Mouse (Mus musculus): ENCODE data around the gene Cacnb4. TPM values are rescaled to one million over a fixed set of nuclear protein-coding genes. Genes with fewer than 3 reads are reported as not detected.
A peak's percentile ranks its signal among the peaks of the same experiment; 100 is the strongest.

The Cacnb4 gene
- polyA plus RNA-seq, 1 experiment from 2014 or later, result 1.2 TPM

GRCm38 (mm10) chr2:52446648-52447047 is 230.0 kb downstream of the Cacnb4 start:
- Histone ChIP-seq H3K4me3 (no peak overlapping the region), H3K4me1 (peaks cover 9% of the 10 kb centered on the region), H3K27ac (no peak overlapping the region), H3K9ac (no peak overlapping the region), H3K36me3 (no peaks in the 10 kb centered on the region), H3K9me3 (no peaks in the 10 kb centered on the region), H3K27me3 (no peaks in the 10 kb centered on the region), H3K4me2 (no peak overlapping the region)
- 53% methylated on average over 5 of the region's 5 CpGs for WGBS
- no peak for ATAC-seq (ENCODE audit: borderline replicate concordance, extremely low read depth, low FRiP score, low TSS enrichment)

- Histone ChIP-seq H3K4me3 (no peak overlapping the region), H3K4me2 (no peak overlapping the region), H3K9ac (no peak overlapping the region), H3K4me1 (peaks cover 16% of the 10 kb centered on the region), H3K9me3 (no peaks in the 10 kb centered on the region), H3K27me3 (no peaks in the 10 kb centered on the region), H3K36me3 (no peaks in the 10 kb centered on the region), H3K27ac (peak overlapping the region; percentile 49)
- ATAC-seq (ENCODE audit: borderline replicate concordance, extremely low read depth, low FRiP score, low TSS enrichment), result peak; percentile 73
- 29% methylated on average over 5 of the region's 5 CpGs for WGBS
Observed at GRCm38 (mm10) chr2:52442125-52442524, 234.5 kb downstream of the Cacnb4 start.

- no peaks in the 10 kb centered on the region for H3K9me3 ChIP-seq
- H3K27me3 ChIP-seq, result no peaks in the 10 kb centered on the region
- no peak overlapping the region for H3K27ac ChIP-seq
- H3K9ac ChIP-seq, result no peak overlapping the region
- H3K4me2 ChIP-seq, result no peak overlapping the region
- no peak overlapping the region for H3K4me3 ChIP-seq
- H3K4me1 ChIP-seq, result peaks cover 16% of the 10 kb centered on the region
- H3K36me3 ChIP-seq, result no peaks in the 10 kb centered on the region
- 78% methylated on average over 4 of the region's 4 CpGs for WGBS
- ATAC-seq (ENCODE audit: borderline replicate concordance, extremely low read depth, low FRiP score, low TSS enrichment), result no peak
Observed at GRCm38 (mm10) chr2:52440420-52441015, 236.1 kb downstream of the Cacnb4 start.

- H3K27me3 ChIP-seq, result no peaks in the 10 kb centered on the region
- ATAC-seq (ENCODE audit: borderline replicate concordance, extremely low read depth, low FRiP score, low TSS enrichment), result no peak
- H3K4me3 ChIP-seq, result no peak overlapping the region
- H3K4me2 ChIP-seq, result no peak overlapping the region
- 0 out of 2 replicates have a peak overlapping the region, but pooled peaks have one; percentile 6 for H3K27ac ChIP-seq
- H3K36me3 ChIP-seq, result no peaks in the 10 kb centered on the region
- 85% methylated on average over 4 of the region's 4 CpGs for WGBS
- H3K4me1 ChIP-seq, result peaks cover 16% of the 10 kb centered on the region
- no peak overlapping the region for H3K9ac ChIP-seq
- no peaks in the 10 kb centered on the region for H3K9me3 ChIP-seq
Observed at GRCm38 (mm10) chr2:52438437-52438836, 238.2 kb downstream of the Cacnb4 start.

GRCm38 (mm10) chr2:52438013-52438412 is 238.6 kb downstream of the Cacnb4 start:
- Histone ChIP-seq H3K9me3 (no peaks in the 10 kb centered on the region), H3K36me3 (no peaks in the 10 kb centered on the region), H3K27ac (no peak overlapping the region), H3K4me3 (no peak overlapping the region), H3K4me2 (no peak overlapping the region), H3K9ac (no peak overlapping the region), H3K4me1 (peaks cover 16% of the 10 kb centered on the region), H3K27me3 (no peaks in the 10 kb centered on the region)
- 26% methylated on average over 6 of the region's 6 CpGs for WGBS
- ATAC-seq (ENCODE audit: borderline replicate concordance, extremely low read depth, low FRiP score, low TSS enrichment), result peak; percentile 64

- no peak overlapping the region for H3K4me3 ChIP-seq
- H3K36me3 ChIP-seq, result no peaks in the 10 kb centered on the region
- no peak overlapping the region for H3K27ac ChIP-seq
- H3K27me3 ChIP-seq, result no peaks in the 10 kb centered on the region
- 43% methylated on average over 14 of the region's 14 CpGs for WGBS
- ATAC-seq (ENCODE audit: borderline replicate concordance, extremely low read depth, low FRiP score, low TSS enrichment), result no peak
- peaks cover 9% of the 10 kb centered on the region for H3K4me1 ChIP-seq
- H3K9me3 ChIP-seq, result no peaks in the 10 kb centered on the region
- no peak overlapping the region for H3K4me2 ChIP-seq
- no peak overlapping the region for H3K9ac ChIP-seq
Observed at GRCm38 (mm10) chr2:52435919-52436632, 240.6 kb downstream of the Cacnb4 start.

DNA sequence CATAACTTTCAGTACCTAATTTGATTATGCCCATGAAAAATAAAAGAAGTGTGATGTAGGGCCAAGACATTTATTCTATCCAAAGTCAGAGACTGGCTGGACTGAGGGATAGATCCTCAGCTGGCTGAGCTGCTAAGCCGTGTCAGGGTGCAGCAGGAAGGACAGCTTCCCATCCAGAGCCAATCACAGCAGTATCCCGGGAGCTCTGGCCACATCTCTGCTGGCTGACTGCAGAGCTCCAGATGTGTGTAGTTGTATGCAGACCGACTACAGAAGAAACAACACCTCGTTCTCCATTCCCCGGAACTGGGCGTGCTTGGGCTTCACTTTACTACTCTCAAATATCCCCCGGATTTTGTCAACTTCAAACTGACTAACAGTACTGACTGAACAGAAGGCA is 243.3 kb downstream of the Cacnb4 start:
- Histone ChIP-seq H3K4me2 (no peak overlapping the region), H3K36me3 (no peaks in the 10 kb centered on the region), H3K27me3 (no peaks in the 10 kb centered on the region), H3K27ac (no peak overlapping the region), H3K9me3 (no peaks in the 10 kb centered on the region), H3K4me3 (no peak overlapping the region), H3K4me1 (peaks cover 6% of the 10 kb centered on the region), H3K9ac (no peak overlapping the region)
- WGBS, result 39% methylated on average over 7 of the region's 7 CpGs
- ATAC-seq (ENCODE audit: borderline replicate concordance, extremely low read depth, low FRiP score, low TSS enrichment), result peak; percentile 67; the same call in 1 of the 2 replicates

DNA sequence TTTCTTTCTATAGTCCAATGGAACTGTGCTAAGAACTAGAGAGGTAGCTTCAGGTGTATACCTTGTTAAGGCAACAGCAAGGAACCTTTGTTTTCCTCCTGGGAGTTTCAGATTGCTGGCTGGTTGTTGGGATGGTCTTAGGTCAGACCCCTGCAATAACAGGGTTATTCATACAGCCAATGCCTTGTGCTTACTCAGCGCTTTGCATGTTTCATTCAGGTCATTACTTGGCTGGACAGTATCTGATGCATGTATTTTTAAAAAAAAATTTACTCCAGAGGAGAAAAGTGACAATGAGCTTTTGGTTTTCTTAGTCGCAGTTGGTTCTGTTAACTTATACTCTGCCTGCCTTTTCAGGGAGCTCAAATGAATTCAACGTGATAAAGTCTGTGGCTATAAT is 249.2 kb downstream of the Cacnb4 start:
- no peak overlapping the region for H3K27ac ChIP-seq
- H3K4me2 ChIP-seq, result no peak overlapping the region
- H3K9me3 ChIP-seq, result no peaks in the 10 kb centered on the region
- WGBS, result 68% methylated on average over 3 of the region's 3 CpGs
- no peaks in the 10 kb centered on the region for H3K27me3 ChIP-seq
- H3K4me1 ChIP-seq, result peaks cover 20% of the 10 kb centered on the region
- H3K9ac ChIP-seq, result no peak overlapping the region
- H3K36me3 ChIP-seq, result no peaks in the 10 kb centered on the region
- no peak for ATAC-seq (ENCODE audit: borderline replicate concordance, extremely low read depth, low FRiP score, low TSS enrichment)
- H3K4me3 ChIP-seq, result no peak overlapping the region

DNA sequence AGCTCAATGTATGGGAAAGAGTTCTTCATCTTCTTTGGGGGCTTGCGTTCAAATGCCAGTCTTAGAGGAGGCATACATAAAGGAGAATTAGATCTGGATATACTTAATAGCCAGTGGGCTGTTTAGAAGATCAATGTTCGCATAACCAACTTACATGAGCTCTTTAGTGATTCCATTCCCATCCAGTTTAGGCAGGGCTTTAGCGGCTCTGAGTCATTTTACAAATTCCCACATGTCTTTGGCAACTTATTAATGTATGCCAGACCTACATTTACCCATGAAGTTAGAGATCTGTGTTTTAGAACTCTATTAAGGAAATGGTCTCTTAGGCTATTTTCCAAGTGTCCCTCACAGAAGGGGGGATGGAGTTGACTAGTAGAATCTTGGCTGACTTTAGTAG is 250.6 kb downstream of the Cacnb4 start:
- Histone ChIP-seq H3K9me3 (no peaks in the 10 kb centered on the region), H3K27me3 (no peaks in the 10 kb centered on the region), H3K36me3 (no peaks in the 10 kb centered on the region), H3K4me1 (peaks cover 33% of the 10 kb centered on the region), H3K4me3 (peak overlapping the region; percentile 99), H3K4me2 (peak overlapping the region; percentile 67), H3K27ac (0 out of 2 replicates have a peak overlapping the region, but pooled peaks have one; percentile 91), H3K9ac (no peak overlapping the region; the same call in 1 of the 2 replicates)
- WGBS, result 81% methylated on average over 3 of the region's 3 CpGs
- no peak for ATAC-seq (ENCODE audit: borderline replicate concordance, extremely low read depth, low FRiP score, low TSS enrichment)

GRCm38 (mm10) chr2:52425523-52425795 is 251.2 kb downstream of the Cacnb4 start:
- 7% methylated on average over 10 of the region's 10 CpGs for WGBS
- Histone ChIP-seq H3K9ac (peak overlapping the region; percentile 51), H3K36me3 (no peaks in the 10 kb centered on the region), H3K4me2 (peak overlapping the region; percentile 67), H3K27ac (peak overlapping the region; percentile 91), H3K9me3 (no peaks in the 10 kb centered on the region), H3K4me3 (peak overlapping the region; percentile 99), H3K4me1 (peaks cover 37% of the 10 kb centered on the region), H3K27me3 (no peaks in the 10 kb centered on the region)
- ATAC-seq (ENCODE audit: borderline replicate concordance, extremely low read depth, low FRiP score, low TSS enrichment), result no peak; the same call in 1 of the 2 replicates

DNA sequence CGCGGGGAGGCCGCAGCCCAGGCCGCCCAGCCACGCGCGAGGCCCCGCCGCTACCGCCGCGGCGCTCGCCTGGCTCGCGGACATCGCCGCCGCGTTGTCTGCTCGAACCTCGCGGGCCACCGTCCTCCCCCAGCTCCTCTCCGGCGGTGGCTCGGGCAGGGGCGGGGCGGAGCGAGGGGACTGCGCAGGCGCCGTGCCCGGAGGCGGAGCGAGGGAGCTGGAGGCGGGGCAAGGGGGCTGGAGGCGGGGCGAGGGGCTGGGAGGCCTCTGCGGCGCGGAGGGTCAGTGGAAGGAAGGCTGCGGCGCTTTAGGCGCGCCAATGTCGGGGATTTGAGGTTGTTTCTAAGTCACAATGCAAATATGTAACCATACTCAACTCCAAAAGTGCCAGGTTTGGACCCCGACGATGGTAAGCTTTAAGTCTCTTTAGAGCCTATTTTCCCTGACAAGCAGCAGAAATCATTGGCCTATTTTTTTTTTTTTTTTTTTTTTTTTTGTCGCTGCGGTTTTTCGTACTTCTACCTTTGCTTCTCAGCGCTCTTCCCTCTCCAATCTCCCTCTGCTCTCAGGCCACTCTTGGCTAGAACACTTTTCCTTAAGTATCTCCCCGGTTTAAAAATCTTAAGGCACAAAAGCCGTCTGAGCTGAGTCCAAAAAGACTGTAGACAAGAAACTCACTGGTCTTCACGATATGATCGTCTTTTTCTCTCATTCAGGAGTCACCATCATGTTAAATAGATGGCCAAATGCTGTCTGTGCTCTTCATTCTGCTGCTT is 251.7 kb downstream of the Cacnb4 start, which contains the start of gene Arl5a:
Gene Arl5a (minus strand): TSS at position 155 of the 776 bp plus-strand sequence.
- WGBS, result under 1% methylated on average over 50 of the region's 57 CpGs
- Histone ChIP-seq H3K27me3 (no peaks in the 10 kb centered on the region), H3K4me1 (peaks cover 39% of the 10 kb centered on the region), H3K27ac (peak within 1 kb of the TSS; percentile 91), H3K9me3 (no peaks in the 10 kb centered on the region), H3K36me3 (no peaks in the 10 kb centered on the region), H3K4me2 (peak within 1 kb of the TSS; percentile 67), H3K4me3 (peak within 1 kb of the TSS; percentile 99), H3K9ac (peak within 1 kb of the TSS; percentile 98)
- ATAC-seq (ENCODE audit: borderline replicate concordance, extremely low read depth, low FRiP score, low TSS enrichment), result peak; percentile 96

DNA sequence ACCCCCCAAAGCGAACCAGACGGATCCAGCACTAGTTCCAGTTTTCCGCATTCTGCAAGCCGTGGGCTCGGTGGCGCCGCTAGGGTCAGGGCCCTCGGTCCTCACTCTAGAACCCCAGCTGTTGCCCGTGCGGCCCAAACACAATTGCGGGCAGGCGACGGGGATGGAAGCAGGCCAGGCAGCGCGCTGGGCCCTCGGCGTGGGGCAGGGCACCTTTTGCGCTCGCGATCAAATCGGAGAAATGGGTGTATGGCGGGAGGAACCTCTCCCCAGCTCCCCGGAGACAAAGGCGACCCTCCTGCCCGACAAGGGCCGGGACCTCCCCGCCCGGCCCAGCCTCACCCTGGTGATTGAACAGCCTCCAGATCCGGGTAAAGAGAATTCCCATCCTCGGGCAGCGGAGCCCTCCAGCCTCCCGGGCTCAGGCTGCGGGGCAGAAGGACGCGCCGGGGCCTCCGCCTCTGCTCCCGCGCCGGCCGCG is 252.3 kb downstream of the Cacnb4 start:
- peak overlapping the region; percentile 67 for H3K4me2 ChIP-seq
- WGBS, result 0% methylated on average over 42 of the region's 42 CpGs
- peak; percentile 80 for ATAC-seq (ENCODE audit: borderline replicate concordance, extremely low read depth, low FRiP score, low TSS enrichment)
- peak overlapping the region; percentile 91 for H3K27ac ChIP-seq
- peak overlapping the region; percentile 99 for H3K4me3 ChIP-seq
- no peaks in the 10 kb centered on the region for H3K27me3 ChIP-seq
- H3K9ac ChIP-seq, result peak overlapping the region; percentile 98
- H3K4me1 ChIP-seq, result peaks cover 39% of the 10 kb centered on the region
- H3K9me3 ChIP-seq, result no peaks in the 10 kb centered on the region
- H3K36me3 ChIP-seq, result no peaks in the 10 kb centered on the region

Data from lung, embryonic 15.5 days (tissue).